Mouse (Mus musculus) stomach, postnatal 0 days (tissue): Measurements from ENCODE around the gene Hspe1.

ENCODE experiments used
- CTCF ChIP-seq: IDR thresholded peaks from 2 replicates; pipeline ENCODE4 v1.5.1; 2016; ENCODE audit warnings: antibody characterized with exemption, low read depth, mild to moderate bottlenecking, moderate library complexity
- EP300 ChIP-seq: optimal IDR thresholded peaks from 2 replicates; pipeline ENCODE3; 2016; ENCODE audit warnings: antibody characterized with exemption

GRCm38 (mm10) chr1:55108473-55108872 lies 20.5 kb downstream of the Hspe1 start:
- TF ChIP-seq CTCF, result no peak
- no peak for TF ChIP-seq EP300
